Mouse (Mus musculus) yolk sac, embryonic 10.5 days (tissue): ENCODE data around the gene Bcas3.

ENCODE experiments used
- DNase-seq: peaks from one replicate; pipeline ENCODE4 v3.0.0-alpha.2; 2017; ENCODE audit warnings: low spot score

The Bcas3 gene

DNA sequence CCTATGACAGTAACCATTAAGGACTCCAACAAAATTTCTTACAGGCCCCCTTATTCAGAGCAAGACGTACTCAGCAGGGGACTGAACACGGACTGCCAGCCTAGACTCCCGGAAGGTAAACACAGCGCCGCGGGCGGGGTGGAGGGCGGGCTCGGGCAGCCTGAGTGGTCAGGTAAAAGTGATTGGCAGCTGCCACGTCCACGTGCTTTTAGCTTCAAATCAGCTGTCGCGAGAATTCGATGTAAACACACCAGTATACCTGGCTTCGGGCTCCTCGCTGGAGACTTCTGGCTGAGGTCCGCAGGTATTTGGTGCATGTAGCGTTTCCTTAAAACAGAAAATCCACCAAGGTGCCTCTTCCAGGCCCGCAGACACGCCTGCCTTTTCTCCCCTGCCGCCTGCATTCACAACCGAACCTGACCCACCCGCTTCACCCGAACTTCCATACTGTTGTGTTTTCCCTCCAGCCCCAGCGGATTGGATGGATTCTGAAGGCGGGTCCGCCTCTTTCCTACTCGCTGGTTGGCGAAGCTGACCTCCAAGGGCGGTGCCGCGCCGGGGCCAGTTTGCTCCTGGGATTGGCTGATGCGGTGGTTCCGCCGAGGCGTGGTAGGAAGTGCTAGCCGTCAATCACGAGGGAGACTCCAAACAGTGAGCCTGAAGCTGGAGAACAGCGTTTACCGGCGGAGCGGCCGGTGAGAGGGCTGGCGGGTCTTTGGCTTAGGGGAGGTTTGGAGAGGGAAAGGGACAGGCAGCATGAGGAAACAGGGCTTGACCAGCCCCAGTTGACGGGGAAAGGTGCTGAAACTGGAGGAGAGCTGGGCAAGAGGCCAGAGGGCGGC is at the start of gene Bcas3:
TSS of gene Bcas3 (plus strand) at position 629 of the 842 bp plus-strand sequence.
- DNase-seq, result peak; percentile 99

DNA sequence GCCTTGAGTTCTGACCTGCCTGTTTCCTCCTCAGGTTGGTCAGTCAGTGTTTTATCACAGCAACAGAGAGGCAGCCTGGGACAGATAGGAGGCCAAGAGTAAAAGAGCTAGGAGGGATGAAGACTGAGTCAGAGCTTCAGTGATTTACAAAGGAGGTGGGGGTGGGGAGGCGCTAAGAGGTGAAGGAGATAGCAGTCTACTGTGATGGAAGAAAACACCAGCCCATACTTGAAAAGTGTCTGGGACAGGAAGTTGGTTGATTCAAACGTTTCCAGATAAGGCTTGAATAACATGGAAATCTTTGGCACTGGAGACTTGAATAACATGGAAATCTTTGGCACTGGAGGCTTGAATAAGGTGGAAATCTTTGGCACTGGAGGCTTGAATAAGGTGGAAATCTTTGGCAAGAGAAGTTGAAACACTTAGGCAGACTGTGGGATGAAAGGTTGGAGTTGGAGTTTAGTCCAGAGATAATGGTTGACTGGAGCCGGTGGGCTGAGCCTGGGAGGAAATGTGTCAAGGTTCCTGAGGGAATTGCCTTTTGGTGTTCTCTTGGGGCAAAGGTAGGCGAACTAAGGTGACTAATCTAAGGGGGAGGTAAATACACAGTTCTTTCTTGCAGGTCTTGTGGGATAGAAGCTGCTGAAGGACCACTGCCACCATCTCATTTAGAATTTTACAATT is 46.2 kb upstream of the Bcas3 start:
- peak; percentile 76 for DNase-seq

DNA sequence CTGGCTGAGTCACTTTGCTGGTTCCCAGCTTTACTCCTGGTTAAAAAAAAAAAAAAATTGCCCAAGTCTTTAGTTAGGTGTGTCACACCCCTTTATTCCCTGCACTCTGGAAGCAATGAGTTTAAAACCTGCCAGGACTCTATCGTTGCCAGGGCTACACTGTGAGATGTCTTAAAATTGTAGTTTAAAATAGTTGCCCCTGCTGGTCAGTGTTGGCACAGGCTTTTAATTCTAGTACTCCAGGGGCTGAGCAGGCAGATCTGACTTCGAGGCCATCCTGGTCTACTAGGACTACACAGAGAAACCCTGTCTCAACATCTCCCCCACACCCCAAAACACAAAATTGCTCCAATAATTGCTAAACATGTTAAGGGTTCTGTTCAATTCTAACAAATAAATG is 44.2 kb upstream of the Bcas3 start:
- DNase-seq, result no peak

DNA sequence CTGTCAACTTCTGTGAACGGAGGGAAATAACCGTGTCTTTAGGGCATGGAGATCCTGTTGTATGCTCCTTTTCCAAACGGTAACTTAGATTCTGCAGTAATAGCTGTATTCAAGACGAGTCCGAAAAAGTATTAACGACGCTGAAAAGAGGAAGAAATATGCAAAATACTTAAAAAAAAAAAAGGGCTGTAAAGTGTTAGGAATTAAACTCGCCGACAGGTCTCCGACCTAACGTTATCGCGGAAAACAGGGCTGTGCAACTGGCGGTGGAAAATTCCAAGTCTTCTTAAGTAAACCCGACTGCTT is 42.6 kb upstream of the Bcas3 start:
- DNase-seq, result no peak

DNA sequence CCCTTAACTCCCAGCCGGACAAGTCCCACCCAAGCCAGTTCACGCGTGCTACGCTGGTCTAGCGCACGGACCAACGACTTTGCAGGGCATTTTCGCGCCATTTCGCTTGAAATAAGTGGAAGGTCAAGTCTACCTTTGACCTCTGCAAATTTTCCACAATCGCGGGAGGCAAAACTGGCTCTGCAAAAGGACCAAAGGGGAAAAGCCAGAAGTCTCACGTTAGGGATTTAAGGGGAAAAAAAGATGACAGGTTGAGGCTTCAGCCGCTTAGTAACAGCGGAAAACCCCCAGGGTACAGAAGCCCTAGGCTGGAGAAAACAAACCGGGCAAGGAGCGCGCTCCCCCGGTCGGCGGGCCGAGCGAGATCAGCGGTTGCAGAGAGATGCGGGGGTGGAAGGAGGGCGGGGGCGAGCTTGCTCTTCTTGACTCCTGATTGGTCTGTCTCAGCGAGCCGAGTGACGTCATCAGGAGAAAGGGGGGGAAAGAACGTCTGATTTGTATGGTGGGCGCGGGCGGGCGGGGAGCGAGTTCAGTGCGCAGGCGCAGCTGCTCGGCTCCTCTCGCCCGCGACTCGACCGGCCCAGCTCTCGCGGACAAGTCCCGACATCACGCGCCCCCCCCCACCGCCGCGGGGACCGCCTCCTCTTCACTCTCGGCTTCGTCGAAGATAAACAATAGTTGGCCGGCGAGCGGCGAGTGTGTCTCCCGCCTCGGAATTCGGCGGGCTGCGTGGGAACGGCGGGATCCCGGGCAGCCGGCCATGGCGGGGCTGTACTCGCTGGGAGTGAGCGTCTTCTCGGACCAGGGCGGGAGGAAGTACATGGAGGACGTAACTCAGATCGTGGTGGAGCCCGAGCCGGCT is 42.0 kb upstream of the Bcas3 start, which contains the start of gene Ppm1d:
TSS of gene Ppm1d (plus strand) at position 532 of the 862 bp plus-strand sequence.
- peak; percentile 99 for DNase-seq

DNA sequence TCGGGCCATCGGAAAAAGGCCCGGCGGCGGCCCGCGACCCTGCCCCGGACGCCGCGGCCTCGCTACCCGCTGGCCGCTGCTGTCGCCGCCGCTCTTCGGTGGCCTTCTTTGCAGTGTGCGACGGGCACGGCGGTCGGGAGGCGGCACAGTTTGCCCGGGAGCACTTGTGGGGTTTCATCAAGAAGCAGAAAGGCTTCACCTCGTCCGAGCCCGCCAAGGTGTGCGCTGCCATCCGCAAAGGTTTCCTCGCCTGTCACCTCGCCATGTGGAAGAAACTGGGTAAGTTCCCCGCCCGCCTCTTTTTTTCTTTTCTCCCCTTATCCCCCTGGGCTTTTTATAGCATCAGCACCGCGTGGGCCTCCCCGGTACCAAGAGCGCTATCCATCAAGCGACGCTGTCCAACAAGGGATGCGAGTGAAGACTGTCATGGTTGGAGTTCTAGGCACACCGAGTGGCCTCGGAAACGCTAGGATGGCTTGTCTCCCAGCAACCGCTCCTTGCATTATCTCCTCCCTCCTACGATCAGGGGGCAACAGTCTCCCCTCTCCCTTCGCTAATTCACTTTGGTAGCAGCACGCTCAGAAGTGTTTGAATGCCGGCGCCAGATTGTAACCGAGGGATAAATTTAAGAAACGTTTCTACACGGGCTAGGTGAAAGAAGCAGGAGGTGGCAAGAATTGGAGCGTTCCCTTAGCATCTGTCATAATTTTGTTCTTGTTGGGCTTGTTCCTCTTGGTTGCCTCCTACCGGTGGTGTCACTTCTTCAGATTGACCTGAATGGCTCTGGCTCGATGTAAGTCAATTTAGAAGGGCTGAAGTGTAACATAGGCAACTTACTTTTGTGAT is 41.1 kb upstream of the Bcas3 start:
- DNase-seq, result peak; percentile 56

DNA sequence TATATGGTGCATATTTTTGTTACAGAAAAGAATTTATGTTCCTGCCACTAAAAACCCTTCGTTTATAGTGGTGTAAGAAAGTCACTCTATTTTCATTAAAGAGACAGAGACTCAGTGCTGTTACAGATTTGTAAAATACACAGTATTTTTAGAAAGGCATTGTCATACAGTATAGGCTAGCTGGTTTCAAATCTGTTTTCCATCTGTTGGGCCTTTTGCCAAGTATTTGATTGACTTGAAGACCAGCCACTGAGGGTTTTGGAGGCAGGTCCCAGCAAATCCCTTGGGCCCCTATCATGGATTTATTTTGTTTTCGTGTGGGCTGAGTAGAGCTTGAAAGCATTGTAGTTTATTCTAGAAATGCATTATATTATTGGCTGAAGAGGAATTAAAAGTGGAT is 40.1 kb upstream of the Bcas3 start:
- no peak for DNase-seq

DNA sequence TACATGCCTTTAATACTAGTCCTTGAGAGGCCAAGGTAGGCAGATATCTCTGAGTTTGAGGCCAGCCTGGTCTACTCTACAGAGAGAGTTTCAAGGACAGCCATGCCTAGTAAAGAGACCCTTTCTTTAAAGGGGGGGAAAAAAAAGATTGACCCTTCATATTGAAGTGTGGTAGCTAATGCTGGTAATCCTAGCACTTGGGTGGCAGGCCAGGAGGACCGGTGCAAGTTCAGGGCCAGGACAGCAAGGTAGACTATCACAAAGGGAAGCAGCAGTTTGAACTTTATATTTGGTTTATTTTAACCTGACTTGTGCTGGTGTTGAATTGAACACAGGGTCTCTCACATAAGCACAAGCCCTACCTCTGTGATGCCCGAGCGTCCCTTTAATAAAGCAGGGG is 39.6 kb upstream of the Bcas3 start:
- no peak for DNase-seq

DNA sequence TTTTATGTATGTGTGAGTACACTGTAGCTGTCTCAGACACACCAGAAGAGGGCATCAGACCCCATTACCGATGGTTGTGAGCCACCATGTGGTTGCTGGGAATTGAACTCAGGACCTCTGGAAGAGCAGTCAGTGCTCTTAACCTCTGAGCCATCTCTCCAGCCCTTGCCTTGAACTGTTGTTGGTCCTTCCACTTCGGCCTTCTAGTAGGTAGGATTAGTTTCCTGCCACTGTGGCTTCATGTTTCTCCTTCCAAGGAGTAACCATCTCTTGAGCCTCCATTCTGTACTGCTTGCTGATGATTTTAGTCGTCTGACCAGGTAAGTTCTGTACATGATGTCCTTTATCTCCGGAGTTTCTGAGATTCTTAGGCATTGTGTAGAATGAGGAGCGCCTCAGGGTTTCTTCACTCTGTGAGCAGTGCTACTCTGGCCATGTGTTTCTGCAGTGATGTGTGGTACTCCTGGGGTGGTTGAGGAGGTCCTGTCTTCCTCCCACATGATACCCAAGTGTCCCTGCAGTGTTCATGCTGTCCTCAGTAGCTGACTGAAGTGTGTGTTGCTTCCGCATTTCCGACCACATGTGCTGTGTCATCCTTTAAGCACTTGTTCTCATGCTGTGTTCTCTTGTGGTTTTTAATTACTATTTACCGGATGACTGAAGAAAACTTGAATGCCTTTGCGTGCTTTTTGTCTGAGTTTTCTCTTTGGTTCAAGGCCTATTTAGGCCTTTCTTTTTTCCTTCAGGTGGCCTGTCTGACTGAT is 29.2 kb upstream of the Bcas3 start:
- no peak for DNase-seq

DNA sequence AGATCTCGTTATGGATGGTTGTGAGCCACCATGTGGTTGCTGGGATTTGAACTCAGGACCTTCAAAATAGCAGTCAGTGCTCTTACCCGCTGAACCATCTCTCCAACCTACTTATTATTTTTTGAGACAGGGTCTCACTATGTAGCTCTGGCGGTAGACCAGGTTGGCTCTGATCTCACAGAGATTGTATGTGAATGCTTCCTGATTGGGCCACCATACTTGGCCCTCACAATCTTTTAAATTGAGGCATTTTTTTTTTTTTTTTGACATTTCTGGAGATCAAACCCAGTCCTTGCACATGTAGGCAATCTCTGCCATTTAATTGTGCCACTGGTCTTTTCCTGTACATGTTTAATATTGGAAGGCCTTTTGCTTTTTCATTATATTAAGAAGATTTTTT is 24.2 kb upstream of the Bcas3 start:
- no peak for DNase-seq

DNA sequence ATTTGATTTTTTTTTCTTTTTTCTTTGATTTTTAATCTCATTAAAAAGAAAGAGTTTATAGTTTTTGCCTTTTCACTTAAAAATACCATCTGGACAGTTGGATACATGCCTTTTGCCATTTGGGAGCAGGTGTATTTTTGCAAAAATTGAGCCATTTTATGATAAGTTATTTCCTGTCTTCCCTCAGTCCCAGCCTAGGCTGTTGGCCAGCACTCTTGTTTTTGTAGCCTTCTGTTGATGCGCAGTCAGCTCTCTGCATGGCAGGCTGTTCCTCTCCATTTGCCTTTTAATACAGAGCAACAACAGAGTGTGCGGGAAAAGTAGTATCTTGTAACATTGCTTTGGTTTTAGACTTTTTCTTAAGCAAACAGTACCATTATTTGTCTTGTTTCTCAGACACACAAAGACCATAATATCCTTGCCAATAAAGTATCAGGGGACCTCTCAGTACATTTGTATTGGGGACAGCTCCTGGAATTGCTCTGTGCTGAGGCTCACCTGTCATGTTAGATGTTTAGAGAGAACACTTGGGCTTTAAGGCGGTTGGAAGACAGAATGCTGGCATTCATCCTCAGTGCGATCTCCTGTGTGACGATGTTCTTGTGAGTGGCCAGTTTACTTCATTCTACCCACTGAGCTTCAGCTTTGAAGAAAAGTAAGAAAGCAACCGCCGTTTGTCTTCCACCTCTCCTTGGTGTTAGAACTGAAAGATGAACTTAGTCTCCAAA is 23.6 kb upstream of the Bcas3 start:
- DNase-seq, result no peak

DNA sequence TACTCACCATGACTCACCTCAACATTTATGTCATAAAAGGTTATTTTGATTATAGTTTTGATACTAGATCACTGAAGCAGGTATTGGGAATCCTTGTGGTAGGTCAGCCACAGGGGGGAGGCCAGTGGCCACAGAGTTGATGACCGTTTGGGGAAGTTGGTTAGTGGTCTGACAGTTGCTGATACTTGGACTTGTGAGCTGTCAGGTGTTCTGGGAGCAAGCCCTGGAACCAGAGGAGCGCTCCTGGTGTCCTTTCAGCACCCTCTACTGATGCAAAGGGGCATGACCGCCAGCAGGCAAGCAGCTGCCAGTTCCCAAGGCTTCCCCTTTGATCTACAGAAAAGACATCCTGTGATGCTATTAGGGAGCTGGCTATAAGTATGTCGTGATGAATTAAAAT is 18.2 kb upstream of the Bcas3 start:
- peak; percentile 38 for DNase-seq

DNA sequence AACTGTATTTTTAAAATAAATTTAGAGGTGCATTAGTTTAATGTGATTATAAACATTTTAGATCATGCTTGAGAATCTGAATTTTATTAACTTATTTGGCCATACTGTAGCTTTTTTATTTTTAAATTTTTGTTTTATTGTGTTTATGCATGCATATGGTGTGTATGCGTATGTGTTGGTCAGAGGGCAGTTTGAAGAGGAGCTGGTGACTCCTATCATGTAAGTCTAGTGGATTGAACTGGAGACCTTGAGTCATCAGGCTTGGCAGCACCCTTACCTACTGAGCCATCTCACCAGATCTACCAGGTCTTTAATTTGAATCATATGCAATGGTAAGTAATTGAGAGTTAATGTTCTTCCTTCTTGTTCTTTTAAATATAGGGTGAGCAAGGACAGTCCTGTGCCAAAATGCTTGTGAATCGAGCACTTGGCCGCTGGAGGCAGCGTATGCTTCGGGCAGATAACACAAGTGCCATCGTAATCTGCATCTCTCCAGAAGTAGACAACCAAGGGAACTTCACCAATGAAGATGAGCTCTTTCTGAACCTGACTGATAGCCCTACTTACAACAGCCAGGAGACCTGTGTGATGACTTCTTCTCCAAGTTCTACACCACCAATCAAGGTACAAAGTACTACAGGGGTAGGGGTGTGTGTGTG is 13.7 kb upstream of the Bcas3 start:
- peak; percentile 40 for DNase-seq

DNA sequence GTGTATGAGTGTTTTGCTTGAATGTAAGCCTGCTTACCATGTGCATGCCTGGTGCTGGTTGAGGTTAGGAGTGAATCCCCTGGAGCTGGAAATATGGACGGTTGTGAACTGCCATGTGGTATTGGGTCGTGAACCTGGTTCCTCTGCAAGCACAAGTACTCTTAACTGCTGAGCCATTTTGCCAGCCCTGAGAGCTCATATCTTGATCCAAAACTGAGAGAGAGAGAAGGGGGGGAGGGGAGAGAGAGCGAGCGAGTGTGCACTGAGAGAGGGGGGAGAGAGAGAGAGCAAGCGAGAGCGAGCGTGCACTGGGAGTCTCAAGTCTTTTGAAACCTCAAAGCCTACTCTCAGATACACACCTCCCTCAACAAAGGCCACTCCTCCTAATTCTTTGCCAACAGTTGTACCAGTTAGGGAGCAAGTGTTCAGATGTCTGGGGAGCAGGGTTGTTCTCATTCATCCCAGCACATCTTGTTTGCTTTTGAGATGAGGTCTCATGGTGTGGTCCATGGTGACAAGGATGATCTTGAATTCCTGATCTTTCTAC is 12.8 kb upstream of the Bcas3 start:
- DNase-seq, result peak; percentile 22

DNA sequence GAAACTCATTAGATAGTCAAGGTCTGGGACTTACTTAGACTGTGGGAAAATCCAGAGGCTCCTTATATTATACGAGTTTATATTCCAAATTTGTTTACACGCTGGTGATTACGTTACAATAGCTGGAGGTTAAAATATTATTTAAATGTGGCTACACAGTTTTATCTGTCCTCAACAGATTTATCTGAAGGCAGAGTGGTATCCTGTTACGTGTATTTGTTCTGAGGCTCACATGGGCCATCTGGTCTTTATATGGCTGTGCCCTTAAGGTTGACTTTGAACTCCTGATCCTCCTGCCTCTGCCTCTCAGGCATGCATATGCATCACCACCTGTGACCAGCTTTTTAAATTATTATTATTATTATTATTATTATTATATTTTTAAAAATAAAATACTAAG is 852 bp downstream of the Bcas3 start:
- no peak for DNase-seq

DNA sequence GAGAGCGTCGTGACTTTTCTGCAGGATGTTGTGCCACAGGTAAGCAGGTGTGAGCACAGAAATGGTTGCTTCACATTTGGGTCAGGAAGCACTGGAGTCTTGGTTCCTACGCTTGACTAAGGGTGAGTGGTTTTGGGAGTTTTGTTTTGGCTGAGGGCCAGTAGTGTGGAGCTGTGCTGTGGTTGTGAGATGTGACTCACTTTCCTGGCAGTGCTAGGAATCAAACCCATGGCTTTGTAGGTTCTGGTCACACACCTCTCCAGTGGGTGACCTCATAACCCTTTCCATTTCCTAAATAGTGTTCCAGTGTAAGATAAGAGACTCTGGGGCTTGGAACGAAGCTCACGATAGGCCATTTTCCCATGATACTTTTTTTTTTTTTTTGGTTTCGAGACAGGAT is 6.7 kb downstream of the Bcas3 start:
- DNase-seq, result no peak

DNA sequence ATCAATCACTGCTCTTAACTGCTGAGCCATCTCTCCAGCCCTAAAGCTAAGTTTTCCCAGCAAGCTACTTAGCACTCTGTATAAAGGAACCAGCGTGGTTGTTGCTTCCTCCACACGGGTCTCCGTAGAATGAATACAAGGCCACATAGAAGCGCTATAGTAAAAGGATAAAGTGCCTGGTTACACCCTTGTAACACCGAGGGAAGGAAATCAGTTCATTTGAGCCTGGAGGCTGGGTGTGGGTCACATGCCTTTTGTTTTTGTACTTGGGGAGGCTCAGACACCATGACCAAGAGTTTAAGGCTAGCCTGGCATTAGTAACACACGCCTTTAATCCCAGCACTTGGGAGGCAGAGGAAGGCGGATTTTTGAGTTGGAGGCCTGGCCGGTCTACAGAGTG is 8.7 kb downstream of the Bcas3 start:
- DNase-seq, result no peak

DNA sequence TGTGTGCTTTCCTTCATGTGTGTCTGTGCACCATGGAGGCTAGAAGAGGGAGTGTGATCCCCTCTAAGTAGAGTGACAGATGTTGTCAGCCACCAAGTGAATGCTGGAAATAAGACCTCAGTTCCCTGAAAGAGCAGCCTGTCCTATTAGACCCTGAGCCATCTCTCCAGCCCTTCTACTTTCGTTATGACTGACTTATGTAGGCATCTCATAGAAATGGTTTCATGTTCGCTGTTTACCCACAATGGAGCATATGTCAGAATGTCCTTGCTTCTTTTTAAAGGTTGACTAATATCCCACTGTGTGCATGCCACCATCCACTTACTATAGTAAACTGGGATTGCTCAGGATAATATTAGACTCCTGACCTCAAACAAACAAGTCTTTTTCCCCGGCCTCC is 13.2 kb downstream of the Bcas3 start:
- DNase-seq, result no peak

DNA sequence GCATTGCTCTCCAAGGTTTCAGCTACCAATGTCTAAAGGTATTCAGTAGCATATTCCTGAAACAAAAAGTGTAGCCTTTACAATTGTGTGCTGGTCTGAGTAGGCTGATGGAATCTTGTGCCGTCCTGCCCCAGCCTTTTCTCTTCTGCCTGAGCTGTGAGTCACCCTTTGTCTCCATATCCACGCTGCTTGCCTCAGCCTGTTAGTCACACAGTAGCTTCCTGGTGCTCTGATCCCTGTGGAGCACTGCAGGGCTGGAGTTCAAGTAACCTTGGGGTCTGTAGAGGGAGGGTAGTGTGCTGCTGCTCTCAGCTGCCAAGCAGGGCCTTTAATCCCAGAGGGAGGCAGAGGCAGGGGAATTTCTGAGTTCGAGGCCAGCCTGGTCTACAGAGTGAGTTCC is 14.9 kb downstream of the Bcas3 start:
- DNase-seq, result no peak

DNA sequence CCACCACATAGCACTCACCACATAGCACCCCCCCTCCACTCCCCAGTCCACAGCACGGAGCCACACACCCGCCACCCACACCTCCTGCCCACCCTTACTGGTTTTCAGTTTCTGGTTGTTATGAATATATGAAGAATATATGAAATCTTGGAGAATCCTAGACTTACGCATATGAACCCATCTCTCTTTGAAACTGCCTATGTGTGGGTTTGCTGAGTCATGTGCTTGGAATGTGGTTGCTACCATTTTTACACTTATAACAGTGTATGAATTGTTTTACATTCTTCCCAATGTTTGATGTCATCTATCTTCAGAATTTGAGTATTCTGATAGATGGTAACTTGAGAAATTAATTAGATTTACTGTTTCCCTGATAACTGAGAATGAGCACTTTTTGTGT is 26.1 kb downstream of the Bcas3 start:
- no peak for DNase-seq
